Mouse (Mus musculus) heart, embryonic 15.5 days (tissue): Measurements from ENCODE around the gene Rad54l2. TPM values are rescaled to one million over a fixed set of nuclear protein-coding genes. Genes with fewer than 3 reads are reported as not detected.

Experiments
- ATAC-seq: fragments of 200-750 bp; cut with Nextera tagmentation; replicated peaks from 2 replicates; pipeline ENCODE4 v1.8.0; 2017; ENCODE audit warnings: low read depth, moderate TSS enrichment; ENCODE audit not compliant: insufficient number of reproducible peaks, insufficient read depth, low FRiP score
- H3K27ac ChIP-seq: fragments of 300-500 bp; sonication (generic); 2 replicates; pipeline ENCODE4 v1.5.1; 2015; ENCODE audit warnings: mild to moderate bottlenecking, inconsistent platforms
- H3K27me3 ChIP-seq: fragments of 300-500 bp; sonication (generic); 2 replicates; pipeline ENCODE4 v1.6.1; 2015; ENCODE audit warnings: inconsistent platforms
- H3K36me3 ChIP-seq: fragments of 300-500 bp; sonication (generic); 2 replicates; pipeline ENCODE4 v1.6.1; 2015; ENCODE audit warnings: mild to moderate bottlenecking, inconsistent platforms
- H3K4me1 ChIP-seq: fragments of 300-500 bp; sonication (generic); replicated peaks from 2 replicates; pipeline ENCODE4 v1.6.1; 2015; ENCODE audit warnings: inconsistent platforms
- H3K4me2 ChIP-seq: fragments of 300-500 bp; sonication (generic); 2 replicates; pipeline ENCODE4 v1.6.1; 2015; ENCODE audit warnings: inconsistent platforms, mild to moderate bottlenecking, moderate library complexity
- H3K4me3 ChIP-seq: fragments of 300-500 bp; sonication (generic); 2 replicates; pipeline ENCODE4 v1.5.1; 2015; ENCODE audit warnings: mild to moderate bottlenecking, inconsistent platforms
- H3K9ac ChIP-seq: fragments of 300-500 bp; sonication (generic); 2 replicates; pipeline ENCODE4 v1.6.1; 2015; ENCODE audit warnings: mild to moderate bottlenecking, inconsistent platforms
- H3K9me3 ChIP-seq: fragments of 300-500 bp; sonication (generic); replicated peaks from 2 replicates; pipeline ENCODE4 v1.6.1; 2016; ENCODE audit warnings: inconsistent platforms
- WGBS: fragments of 180-500 bp; shearing (Covaris S2); methylation state at CpG from one replicate; pipeline ENCODE4 v1.1.7; 2015; ENCODE audit warnings: mixed read lengths; 5-methylcytosine and 5-hydroxymethylcytosine counted together
- polyA plus RNA-seq: library from polyadenylated mRNA; unstranded; fragments of >200 nt; fragmentation: Nextera tagmentation; extraction: Ambion mirVana; gene quantifications from 2 replicates; pipeline ENCODE4 v1.2.1, GENCODE M21; 2015

The Rad54l2 gene
- polyA plus RNA-seq, 1 experiment from 2014 or later, result 3.4 TPM

- Histone ChIP-seq H3K27ac (no peak overlapping the region), H3K36me3 (no peaks in the 10 kb centered on the region), H3K9ac (no peak overlapping the region), H3K4me3 (no peak overlapping the region), H3K4me1 (0 out of 2 replicates have a peak, but pooled peaks cover 6% of the 10 kb centered on the region), H3K4me2 (no peak overlapping the region), H3K27me3 (no peaks in the 10 kb centered on the region), H3K9me3 (no peaks in the 10 kb centered on the region)
- ATAC-seq, result no peak
- 84% methylated on average over 5 of the region's 5 CpGs for WGBS
Observed at GRCm38 (mm10) chr9:106752135-106752534, 36.9 kb downstream of the Rad54l2 start.

DNA sequence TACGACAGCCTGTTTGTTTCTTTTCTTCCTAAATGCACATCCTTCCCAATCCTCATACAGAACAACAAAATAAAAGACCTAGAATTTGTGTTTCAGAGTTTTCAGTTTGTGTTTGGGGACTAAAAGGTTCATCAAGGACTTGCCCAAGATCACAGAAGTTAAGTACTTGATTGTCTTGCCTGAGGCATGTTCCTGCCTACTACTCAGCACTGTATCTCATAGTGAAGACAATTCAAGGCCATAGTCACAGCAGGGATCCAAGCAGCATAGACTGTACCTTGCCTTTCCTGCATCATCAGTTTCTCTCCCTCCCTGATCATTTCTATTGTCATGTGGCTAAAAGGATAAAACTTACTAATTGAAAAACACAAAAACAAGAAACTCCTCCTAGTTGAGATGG is 49.0 kb downstream of the Rad54l2 start:
- ATAC-seq, result no peak
- Histone ChIP-seq H3K36me3 (no peaks in the 10 kb centered on the region), H3K27ac (no peak overlapping the region), H3K27me3 (no peaks in the 10 kb centered on the region), H3K4me3 (no peak overlapping the region), H3K4me2 (no peak overlapping the region), H3K4me1 (no peaks in the 10 kb centered on the region), H3K9ac (no peak overlapping the region), H3K9me3 (no peaks in the 10 kb centered on the region)
- WGBS, result 85% methylated on average over 1 of the region's 1 CpGs

DNA sequence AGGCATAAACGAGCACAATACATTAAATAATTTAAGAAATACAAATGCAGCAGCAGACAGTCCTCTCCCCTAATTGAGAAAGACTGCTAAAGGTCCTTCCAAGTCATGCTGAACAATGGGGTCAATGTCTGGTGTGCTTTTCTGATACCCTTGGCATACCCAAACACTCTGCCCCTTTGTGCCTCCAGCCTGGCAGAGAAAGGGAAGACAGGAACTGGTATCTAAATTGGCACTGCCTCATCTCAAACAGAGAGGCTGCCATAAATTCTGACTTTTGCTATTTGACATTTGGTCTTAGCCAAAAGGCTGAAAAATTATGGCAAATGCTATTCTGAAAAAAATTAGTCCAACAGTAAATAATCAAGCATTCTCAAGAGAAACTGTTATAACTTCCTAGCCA is 49.9 kb downstream of the Rad54l2 start:
- H3K4me2 ChIP-seq, result no peak overlapping the region
- no peak overlapping the region for H3K9ac ChIP-seq
- ATAC-seq, result no peak
- no peaks in the 10 kb centered on the region for H3K27me3 ChIP-seq
- no peaks in the 10 kb centered on the region for H3K4me1 ChIP-seq
- H3K36me3 ChIP-seq, result no peaks in the 10 kb centered on the region
- no peak overlapping the region for H3K4me3 ChIP-seq
- H3K27ac ChIP-seq, result no peak overlapping the region
- H3K9me3 ChIP-seq, result no peaks in the 10 kb centered on the region
- 90% methylated on average over 1 of the region's 1 CpGs for WGBS

DNA sequence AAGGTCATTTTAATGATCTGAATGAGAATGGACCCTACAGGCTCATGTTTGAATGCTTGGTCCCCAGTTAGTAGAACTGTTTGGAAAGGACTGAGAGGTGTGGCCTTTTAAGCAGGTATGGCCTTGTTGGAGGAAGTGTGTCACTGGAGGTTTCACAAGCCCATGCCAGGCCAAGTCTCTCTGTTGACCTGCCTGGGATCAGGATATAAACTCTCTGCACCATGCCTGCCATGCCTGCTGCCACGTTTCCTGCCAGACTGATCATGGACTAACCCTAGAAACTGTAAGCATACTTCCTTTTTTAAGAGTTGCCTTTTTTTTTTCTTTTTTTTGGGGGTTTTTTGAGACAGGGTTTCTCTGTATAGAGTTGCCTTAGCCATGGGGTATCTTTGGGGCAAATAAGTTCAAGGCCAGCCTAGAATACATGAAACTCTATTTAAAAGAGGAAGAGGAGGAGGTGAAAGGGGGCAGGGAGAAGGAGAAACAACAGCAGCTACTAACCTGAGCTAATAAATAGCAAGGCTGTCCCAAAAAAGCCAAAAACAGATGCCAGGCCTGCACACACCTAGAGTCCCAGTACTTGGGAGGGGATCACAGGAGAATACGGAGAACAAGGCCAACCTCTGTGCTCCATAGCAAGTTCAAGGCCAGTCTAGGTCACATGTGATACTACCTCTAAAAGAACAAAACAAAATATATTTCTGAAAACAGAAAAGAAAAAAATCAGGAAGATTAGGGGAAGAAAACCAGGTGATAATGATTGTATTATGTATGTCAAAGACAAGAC is 50.6 kb downstream of the Rad54l2 start:
- Histone ChIP-seq H3K4me1 (no peaks in the 10 kb centered on the region), H3K9ac (no peak overlapping the region), H3K4me3 (no peak overlapping the region), H3K27ac (no peak overlapping the region), H3K4me2 (no peak overlapping the region), H3K27me3 (no peaks in the 10 kb centered on the region), H3K9me3 (no peaks in the 10 kb centered on the region), H3K36me3 (no peaks in the 10 kb centered on the region)
- no peak for ATAC-seq
- WGBS, result 89% methylated on average over 2 of the region's 2 CpGs

- no peaks in the 10 kb centered on the region for H3K36me3 ChIP-seq
- no peak overlapping the region for H3K27ac ChIP-seq
- no peaks in the 10 kb centered on the region for H3K4me1 ChIP-seq
- no peaks in the 10 kb centered on the region for H3K27me3 ChIP-seq
- H3K4me2 ChIP-seq, result no peak overlapping the region
- 71% methylated on average over 2 of the region's 2 CpGs for WGBS
- H3K9ac ChIP-seq, result no peak overlapping the region
- H3K9me3 ChIP-seq, result no peaks in the 10 kb centered on the region
- H3K4me3 ChIP-seq, result no peak overlapping the region
- no peak for ATAC-seq
Observed at GRCm38 (mm10) chr9:106733690-106734089, 55.3 kb downstream of the Rad54l2 start.

DNA sequence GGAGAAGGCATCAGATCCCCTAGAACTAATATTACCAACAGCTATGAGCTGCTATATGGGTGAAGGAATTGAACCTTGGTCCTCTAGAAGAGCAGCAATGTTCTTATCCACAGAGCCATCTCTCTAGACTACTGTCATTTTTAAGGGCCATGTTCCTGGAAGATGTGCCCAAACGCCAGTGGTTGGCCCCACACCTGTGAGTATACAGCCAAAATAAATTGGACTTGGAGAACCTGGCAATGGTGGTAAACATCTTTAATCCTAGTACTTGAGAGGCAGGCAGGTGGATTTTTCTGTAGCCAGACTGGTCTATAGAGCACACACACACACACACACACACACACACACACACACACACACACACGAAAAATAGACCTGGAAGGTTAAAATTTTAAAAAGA is 59.6 kb downstream of the Rad54l2 start:
- H3K4me2 ChIP-seq, result no peak overlapping the region
- WGBS, result 77% methylated on average over 2 of the region's 2 CpGs
- H3K4me3 ChIP-seq, result no peak overlapping the region
- no peaks in the 10 kb centered on the region for H3K36me3 ChIP-seq
- H3K4me1 ChIP-seq, result no peaks in the 10 kb centered on the region
- H3K27me3 ChIP-seq, result no peaks in the 10 kb centered on the region
- H3K9ac ChIP-seq, result no peak overlapping the region
- no peaks in the 10 kb centered on the region for H3K9me3 ChIP-seq
- no peak for ATAC-seq
- H3K27ac ChIP-seq, result no peak overlapping the region

DNA sequence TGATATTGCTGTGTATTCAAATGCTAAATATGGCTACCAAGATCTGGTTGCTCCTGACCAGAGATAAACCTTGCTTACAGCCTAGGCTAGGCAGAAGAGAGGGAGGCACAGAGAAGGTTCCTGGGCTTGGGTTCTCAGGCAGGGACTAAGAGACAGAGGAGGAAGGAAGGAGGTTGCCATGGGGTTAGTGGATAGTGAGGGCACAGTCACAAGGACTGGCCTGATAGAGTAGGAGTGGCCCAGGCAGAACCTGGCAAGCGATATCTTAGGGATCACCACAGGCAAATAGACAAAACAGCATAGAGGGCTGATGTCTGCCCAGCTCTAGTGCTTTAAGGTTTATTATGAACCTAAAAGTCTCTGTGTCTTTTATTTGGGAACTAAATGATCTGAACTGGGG is 62.1 kb downstream of the Rad54l2 start:
- 81% methylated on average over 1 of the region's 1 CpGs for WGBS
- Histone ChIP-seq H3K9me3 (no peaks in the 10 kb centered on the region), H3K9ac (no peak overlapping the region), H3K36me3 (no peaks in the 10 kb centered on the region), H3K4me3 (no peak overlapping the region), H3K27me3 (no peaks in the 10 kb centered on the region), H3K4me2 (no peak overlapping the region), H3K27ac (no peak overlapping the region), H3K4me1 (no peaks in the 10 kb centered on the region)
- ATAC-seq, result no peak

DNA sequence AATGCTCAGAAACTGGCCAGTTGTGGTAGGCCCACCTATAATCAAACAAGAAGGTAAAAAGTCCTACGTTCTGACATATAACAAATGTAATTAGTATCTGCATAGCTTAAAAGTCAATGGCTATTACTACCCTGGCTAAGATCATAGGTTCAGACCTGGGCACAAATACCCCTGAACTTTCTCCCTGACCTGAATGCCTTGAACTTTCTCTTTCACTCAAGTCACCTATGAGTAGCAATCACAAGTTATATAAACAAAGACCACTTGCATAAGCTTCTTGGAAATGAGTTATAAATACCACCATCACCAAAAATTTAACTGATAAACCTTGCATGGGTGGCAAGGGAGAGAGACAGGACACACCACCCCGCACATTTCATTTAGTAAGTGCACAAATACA is 63.6 kb downstream of the Rad54l2 start:
- Histone ChIP-seq H3K4me3 (no peak overlapping the region), H3K4me2 (no peak overlapping the region), H3K27me3 (no peaks in the 10 kb centered on the region), H3K36me3 (no peaks in the 10 kb centered on the region), H3K9me3 (no peaks in the 10 kb centered on the region), H3K9ac (no peak overlapping the region), H3K4me1 (no peaks in the 10 kb centered on the region), H3K27ac (no peak overlapping the region)
- no peak for ATAC-seq
- 86% methylated on average over 2 of the region's 2 CpGs for WGBS

GRCm38 (mm10) chr9:106724864-106725263 is 64.1 kb downstream of the Rad54l2 start:
- 89% methylated on average over 1 of the region's 1 CpGs for WGBS

GRCm38 (mm10) chr9:106716729-106717128 is 72.3 kb downstream of the Rad54l2 start:
- Histone ChIP-seq H3K36me3 (peaks cover 51% of the 10 kb centered on the region), H3K27ac (no peak overlapping the region), H3K4me2 (no peak overlapping the region), H3K4me3 (no peak overlapping the region), H3K4me1 (no peaks in the 10 kb centered on the region), H3K9ac (no peak overlapping the region), H3K27me3 (no peaks in the 10 kb centered on the region), H3K9me3 (no peaks in the 10 kb centered on the region)
- 94% methylated on average over 4 of the region's 4 CpGs for WGBS
- ATAC-seq, result no peak

More at GRCm38 (mm10) chr9:106724864-106725263, 64.1 kb downstream of the Rad54l2 start:
- Histone ChIP-seq H3K9me3 (no peaks in the 10 kb centered on the region), H3K9ac (no peak overlapping the region), H3K4me3 (no peak overlapping the region), H3K27me3 (no peaks in the 10 kb centered on the region), H3K27ac (no peak overlapping the region), H3K4me2 (no peak overlapping the region), H3K36me3 (0 out of 2 replicates have a peak, but pooled peaks cover 3% of the 10 kb centered on the region), H3K4me1 (no peaks in the 10 kb centered on the region)
- ATAC-seq, result no peak

GRCm38 (mm10) chr9:106716232-106716631 is 72.8 kb downstream of the Rad54l2 start:
- Histone ChIP-seq H3K9me3 (no peaks in the 10 kb centered on the region), H3K4me2 (no peak overlapping the region), H3K36me3 (peaks cover 54% of the 10 kb centered on the region), H3K4me1 (no peaks in the 10 kb centered on the region), H3K4me3 (no peak overlapping the region), H3K27ac (no peak overlapping the region), H3K27me3 (no peaks in the 10 kb centered on the region), H3K9ac (no peak overlapping the region)
- 84% methylated on average over 2 of the region's 2 CpGs for WGBS
- ATAC-seq, result no peak

GRCm38 (mm10) chr9:106712470-106712869 is 76.5 kb downstream of the Rad54l2 start:
- ATAC-seq, result no peak
- no peak overlapping the region for H3K9ac ChIP-seq
- no peaks in the 10 kb centered on the region for H3K9me3 ChIP-seq

More at GRCm38 (mm10) chr9:106712470-106712869, 76.5 kb downstream of the Rad54l2 start:
- Histone ChIP-seq H3K27me3 (no peaks in the 10 kb centered on the region), H3K27ac (no peak overlapping the region), H3K4me1 (no peaks in the 10 kb centered on the region), H3K36me3 (peaks cover 66% of the 10 kb centered on the region), H3K4me2 (no peak overlapping the region), H3K4me3 (no peak overlapping the region)
- WGBS, result 97% methylated on average over 2 of the region's 2 CpGs
